Mouse (Mus musculus): ENCODE measurements around the gene Asic1.
"Not testable (repeated sequence)": the region's sequence is repeated elsewhere in the genome, so short reads cannot be mapped to it uniquely, and the experiment has no call there.

Gene Asic1

DNA sequence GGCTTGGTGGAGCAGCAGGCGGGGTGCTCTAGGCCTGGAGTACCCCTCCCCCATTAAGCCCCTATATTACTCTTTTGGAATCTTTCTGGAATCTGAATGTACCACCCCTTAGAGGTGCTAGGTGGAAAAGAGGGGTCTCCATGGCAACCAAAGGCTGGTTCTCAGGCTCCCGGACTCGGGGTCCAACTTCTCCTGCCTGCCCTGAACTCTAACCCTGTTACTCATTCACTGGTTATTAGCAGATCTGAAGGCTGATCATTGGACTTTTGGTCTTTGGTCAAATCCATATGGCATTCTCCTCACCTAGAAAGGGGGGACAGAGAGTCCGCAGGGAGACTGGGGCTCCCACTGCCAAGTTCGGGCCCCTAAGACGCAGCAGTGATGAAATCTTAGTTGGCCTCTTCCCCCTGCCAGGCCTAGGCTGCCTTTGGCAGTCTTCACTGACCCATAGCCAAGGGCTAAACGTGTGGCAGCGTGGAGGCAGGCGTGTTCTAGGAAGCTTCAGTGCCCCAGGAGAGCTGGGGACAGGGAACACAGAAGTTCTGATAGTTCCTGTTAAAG, 48.4 kb downstream of the Asic1 start:
- DNase-seq (ENCODE audit: low read depth, low spot score), result no peak

DNA sequence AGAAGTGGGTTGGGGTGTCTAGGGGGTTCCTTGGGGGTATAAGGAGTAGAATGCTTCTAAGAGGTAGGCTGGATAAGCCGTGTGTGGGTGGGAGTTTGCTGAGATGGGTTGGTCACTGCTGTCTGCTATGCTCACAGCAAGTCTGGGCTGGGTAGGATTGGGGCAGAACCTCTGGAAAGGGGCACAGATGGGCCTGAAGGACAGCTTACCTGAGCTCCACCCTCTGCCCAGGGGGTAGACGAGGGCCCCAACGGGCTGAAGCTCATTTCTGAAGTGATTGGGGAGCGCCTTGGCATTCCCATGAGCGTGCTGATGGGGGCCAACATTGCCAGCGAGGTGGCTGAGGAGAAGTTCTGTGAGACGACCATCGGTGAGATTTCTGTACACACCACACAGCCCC, 49.7 kb downstream of the Asic1 start:
- no peak for DNase-seq (ENCODE audit: low read depth, low spot score)

DNA sequence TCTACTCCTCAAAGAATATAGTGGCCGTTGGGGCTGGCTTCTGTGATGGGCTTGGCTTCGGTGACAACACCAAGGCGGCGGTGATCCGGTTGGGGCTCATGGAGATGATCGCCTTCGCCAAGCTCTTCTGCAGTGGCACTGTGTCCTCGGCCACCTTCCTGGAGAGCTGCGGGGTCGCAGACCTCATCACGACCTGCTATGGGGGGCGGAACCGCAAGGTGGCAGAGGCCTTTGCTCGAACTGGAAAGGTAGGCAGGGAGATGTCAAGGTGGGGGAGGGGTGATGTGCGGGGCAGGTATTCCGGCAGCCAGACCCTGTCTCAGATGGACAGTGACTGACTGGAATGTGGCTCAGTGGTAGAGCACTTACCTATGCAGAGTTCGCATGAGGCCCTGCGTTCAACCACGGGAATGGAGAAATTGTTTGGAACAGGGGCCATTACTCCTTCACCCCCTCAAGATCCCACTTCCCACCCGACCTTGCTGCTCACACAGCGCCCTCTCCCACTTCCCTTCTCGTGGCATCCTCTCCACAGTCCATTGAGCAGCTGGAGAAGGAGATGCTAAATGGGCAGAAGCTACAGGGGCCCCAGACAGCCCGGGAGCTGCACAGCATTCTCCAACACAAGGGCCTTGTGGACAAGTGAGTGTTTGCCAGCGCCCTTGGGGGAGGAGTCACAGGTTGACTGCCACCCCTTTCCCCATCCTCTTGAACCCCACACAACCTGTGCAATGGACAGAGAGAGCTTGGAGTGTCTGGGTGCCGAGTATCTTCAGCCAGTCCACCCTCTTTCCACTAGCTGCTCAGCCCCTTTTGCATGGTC, 52.0 kb downstream of the Asic1 start:
- no peak for DNase-seq (ENCODE audit: low read depth, low spot score)

DNA sequence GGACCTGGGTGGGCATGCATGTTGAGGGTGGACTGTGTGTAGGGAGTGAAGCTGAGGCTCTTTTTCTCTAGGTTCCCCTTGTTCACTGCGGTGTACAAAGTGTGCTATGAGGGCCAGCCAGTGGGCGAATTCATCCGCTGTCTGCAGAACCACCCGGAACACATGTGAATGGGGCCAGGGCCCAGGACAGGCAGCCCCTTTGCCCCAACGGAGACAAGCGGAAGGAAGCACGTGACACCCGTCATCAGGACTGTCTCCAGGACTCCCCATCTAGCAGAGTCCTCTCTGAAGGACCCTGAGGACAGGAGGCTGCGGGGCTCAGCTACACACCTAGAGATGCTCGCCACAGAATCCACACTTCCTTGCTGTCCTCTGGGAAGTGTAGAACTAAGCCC, 52.9 kb downstream of the Asic1 start:
- no peak for DNase-seq (ENCODE audit: low read depth, low spot score)

DNA sequence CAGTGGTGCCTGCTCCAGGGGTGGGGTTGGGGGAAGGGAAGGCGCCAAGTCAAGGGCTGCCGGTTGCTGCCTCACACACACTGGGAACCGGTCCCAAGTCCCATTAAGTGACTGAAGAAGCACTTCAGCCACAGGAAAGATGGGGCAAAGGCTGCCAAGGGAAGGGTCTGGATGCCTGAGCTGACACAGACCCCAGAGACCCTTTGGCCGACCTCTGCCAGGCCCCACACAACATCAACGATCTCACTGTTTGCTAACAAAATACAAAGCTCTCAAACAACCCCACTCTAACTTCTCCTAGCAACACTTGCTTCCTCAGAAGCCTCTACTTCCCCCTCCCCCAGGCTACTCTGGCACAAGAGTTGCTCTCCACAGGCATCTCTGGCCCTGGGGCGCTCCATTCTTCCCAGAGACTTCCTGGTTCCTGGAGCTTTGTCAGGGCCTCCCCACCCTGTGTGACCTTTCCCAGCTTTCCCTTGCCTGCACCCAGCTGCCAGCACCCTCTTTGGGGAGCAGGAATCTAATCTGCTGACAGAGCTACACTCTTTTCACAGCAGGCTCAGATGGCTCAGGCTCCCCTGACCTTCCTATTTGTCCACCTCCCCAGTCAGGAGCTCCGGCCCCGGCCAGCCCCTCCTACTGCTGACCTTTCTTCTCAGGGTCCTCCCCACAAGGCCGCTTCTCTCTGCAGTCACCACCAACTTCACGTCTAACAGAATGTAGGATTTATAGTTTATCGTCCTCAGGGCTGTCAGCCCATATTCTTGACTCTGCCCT, 53.5 kb downstream of the Asic1 start:
- DNase-seq (ENCODE audit: low read depth, low spot score), result peak; percentile 54

DNA sequence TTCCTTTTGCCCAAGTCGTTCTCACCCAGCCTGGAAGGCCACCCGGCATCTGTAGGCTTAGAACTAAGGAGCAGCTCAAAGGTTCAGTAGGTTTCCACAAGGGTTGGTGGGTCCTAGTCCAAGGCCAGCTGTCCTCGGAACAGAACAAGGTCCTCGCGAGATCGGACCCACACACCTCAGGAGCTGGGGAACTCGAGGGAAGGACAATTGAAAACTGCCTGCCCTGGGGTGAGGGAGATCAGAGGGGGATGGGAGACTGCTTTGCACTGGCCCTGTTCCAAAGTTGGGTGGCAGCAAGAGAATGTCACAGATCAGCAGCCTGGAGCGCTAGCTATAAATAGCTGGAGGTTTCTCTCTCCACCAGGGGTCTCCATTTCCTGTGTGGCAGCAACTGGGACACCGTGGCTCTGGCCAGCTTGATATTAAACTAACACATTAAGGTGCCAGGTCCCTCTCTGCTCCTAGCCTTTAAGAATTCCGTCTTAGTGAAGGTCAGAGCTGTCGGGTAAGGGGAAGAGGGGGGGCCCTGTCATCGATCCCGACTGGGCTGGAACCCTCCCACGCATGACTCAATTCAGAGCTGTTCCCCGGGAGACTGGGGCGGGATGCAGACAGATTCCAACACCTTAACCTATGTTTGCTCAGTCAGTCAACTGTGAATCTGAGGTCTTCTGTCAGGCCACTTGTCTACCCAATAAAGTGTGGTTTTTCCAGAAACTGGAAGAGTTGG, 54.3 kb downstream of the Asic1 start:
- peak; percentile 81 for DNase-seq (ENCODE audit: low read depth, low spot score)

DNA sequence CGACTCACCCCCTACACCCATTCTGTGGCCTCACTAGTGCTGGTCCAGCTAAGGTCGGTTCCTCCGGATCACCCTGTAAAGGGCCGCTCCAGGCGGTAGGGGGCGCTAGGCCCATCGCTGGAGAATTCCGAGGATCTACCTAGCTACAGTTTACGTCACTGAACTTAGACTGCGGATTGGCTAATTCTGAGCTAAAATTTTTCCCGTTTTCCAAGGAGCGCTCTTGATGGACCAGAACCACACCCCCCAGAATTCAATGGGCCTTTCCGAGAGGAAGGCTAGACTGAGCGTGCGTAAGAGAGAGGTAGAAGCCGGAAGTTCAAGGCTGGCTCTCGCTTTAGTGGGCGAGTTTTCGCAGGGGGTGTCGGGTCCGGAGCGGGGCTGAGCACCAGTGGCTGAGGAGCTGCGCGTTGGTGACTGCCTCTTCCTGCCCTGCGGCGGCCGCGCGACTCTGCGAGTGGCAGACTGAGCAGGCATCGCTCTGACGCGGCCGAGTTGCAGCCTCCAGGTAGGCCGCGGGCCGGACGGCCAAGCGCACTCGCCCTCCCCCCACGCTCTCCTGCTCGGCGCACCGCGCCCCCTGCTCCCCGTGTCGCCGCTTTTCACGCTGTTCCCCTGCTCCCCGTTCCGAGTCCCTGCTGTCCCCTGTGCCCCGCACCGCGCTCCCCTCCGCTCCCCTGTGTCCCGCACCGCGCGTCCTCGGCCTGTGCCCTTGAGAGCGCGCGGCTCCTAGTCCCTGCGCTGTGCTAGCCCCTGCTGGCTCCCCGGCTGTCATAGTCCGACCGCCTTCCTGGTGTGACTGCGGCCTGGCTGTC, 55.4 kb downstream of the Asic1 start, which contains the start of gene Cox14:
Cox14 (plus strand) TSS at position 278 of the 815 bp plus-strand sequence.
- peak; percentile 100 for DNase-seq (ENCODE audit: low read depth, low spot score)

DNA sequence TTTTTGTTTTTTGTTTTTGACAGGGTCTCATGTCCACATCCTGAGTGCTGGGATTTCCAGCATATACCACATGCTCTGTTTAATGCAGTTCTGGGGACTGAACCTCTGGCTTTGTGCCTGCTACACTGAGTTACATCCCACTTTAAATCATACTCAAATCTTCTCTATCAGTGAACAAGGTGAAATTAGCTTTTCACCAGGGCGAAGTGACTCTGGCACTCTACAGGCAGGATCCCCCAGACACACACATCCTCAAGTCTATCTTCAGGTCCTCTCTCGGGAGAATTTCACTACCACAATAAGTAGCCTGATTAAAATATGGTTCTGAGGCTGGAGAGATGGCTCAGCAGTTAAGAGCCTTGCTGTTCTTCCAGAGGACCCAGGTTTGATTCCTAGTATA, 56.4 kb downstream of the Asic1 start:
- no peak for DNase-seq (ENCODE audit: low read depth, low spot score)

DNA sequence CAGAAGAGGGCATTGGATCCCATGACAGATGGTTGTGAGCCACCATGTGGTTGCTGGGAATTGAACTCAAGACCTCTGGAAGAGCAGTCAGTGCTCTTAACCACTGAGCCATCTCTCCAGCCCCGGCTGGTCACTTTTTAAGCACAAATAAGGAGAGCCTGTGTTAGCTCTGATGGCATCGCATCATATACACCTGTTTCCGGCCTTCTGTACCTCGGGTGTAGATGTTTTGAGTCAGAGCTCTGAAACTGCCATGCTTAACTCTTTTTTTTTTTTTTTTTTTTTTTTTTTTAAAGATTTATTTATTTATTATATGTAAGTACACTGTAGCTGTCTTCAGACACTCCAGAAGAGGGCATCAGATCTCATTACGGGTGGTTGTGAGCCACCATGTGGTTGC, 56.9 kb downstream of the Asic1 start:
- not testable (repeated sequence) for DNase-seq (ENCODE audit: low read depth, low spot score)

DNA sequence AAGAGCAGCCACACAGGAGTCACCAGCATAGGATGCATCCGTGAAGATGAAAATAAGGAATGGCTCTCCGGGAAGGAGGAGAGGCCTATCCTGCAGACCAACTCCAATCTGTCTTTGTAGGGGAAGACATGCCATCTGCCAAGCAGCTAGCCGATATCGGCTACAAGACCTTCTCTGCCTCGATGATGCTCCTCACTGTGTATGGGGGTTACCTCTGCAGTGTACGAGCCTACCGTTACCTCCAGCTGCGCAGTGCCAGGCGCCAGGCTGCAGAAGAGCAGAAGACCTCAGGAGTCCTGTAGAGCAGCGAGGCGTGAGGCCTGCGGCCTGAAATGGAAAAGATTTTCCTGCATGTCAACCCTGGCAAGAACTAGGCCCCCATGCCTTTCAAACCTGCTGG, 57.4 kb downstream of the Asic1 start:
- DNase-seq (ENCODE audit: low read depth, low spot score), result no peak

DNA sequence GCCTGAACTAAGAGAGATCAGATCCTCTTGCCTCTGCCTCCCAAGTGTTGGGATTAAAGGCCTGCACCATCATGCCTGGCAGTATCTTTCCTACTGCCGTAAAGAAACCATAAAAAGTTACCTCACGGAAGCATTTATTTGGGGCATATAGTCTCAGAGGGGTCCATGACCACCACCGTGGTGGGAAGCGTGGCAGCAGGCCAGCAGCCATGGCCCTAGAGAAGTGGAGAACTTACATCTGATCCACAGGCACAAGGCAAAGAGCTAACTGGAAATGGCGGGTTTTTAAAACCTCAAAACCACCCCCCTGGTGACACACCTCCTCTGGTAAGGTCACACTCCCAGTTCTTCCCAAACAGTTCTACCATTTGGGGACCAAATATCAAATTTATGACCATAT, 58.0 kb downstream of the Asic1 start:
- no peak for DNase-seq (ENCODE audit: low read depth, low spot score)

DNA sequence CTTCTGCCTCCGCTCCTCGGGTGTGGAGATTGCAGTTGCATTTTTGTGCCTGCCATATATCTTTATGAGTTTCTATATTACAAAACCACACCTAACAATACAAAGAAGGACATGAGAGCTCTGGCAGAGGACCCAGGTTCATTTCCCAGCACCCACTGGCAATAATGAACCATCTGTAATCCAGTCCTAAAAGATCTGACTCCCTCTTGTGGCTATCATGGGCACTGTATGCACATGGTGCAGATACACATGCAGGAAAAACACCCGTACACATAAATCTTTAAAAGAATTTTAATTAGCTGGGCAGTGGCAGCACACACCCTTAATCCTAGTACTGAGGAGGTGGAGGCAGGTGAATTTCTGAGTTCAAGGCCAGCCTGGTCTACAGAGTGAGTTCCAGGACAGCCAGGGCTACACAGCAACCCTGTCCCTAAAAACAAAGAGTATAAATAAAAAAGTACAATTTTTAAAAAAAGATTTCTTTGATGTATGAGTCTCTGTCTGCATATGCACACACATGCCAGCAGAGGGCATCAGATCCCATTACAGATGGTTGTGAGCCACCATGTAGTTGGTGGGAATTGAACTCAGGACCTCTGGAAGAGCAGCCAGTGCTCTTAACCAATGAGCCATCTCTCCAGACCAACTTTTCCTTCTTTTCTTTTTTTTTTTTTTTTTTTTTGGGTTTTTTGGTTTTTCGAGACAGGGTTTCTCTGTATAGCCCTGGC, 59.1 kb downstream of the Asic1 start:
- peak; percentile 76 for DNase-seq (ENCODE audit: low read depth, low spot score)

DNA sequence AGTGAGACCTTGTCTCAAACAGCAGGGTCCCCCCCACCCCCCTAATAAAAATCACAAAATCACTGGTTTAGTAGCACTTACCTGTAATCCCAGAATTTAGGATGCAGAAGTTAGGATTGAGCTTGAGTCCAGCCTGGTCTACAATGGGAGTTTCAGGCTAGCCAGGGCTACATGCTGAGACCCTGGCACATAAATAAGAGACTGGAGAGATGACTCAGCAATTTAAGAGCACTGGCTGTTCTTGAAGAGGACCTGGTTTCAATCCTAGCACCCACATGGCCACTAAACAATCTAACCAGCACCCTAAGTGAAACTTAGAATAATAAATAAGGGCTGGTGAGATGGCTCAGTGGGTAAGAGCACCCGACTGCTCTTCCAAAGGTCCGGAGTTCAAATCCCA, 61.0 kb downstream of the Asic1 start:
- no peak for DNase-seq (ENCODE audit: low read depth, low spot score)

DNA sequence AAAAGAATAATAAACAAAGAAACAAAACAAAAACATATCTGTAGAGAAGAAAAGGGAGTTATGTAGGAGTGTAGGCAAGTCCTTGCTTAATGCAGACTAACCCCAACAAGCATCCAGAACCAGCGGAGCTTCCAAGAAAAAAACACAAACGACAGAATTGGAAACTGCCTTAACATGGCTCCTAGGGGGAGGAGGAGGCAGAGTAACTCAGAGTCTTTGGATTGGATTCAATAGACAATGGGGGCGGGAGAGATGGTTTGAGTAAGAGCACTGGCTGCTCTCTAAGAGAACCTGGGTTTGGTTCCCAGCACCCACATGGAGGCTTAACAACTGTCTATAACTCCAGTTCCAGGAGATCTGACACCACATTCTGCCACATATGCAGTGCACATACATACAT, 61.5 kb downstream of the Asic1 start:
- peak; percentile 57 for DNase-seq (ENCODE audit: low read depth, low spot score)

DNA sequence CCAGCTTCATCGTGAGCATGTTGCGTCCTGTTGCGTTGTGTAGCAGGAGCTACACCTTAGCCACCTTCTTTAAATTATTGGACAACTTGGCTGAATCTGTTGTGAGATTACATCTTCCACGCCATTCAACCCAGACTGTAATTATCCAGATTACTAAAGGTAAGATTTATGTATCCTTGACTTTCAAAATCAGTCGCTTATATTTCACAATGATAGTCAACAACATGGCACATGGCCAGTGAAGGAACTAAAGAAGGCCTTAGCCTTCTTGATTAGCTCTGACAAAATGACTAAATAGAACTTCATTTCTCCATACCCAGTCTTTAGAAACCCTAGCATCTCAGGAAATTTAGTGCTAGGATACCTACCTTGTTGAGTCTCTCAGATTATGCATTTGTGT, 63.0 kb downstream of the Asic1 start:
- no peak for DNase-seq (ENCODE audit: low read depth, low spot score)

DNA sequence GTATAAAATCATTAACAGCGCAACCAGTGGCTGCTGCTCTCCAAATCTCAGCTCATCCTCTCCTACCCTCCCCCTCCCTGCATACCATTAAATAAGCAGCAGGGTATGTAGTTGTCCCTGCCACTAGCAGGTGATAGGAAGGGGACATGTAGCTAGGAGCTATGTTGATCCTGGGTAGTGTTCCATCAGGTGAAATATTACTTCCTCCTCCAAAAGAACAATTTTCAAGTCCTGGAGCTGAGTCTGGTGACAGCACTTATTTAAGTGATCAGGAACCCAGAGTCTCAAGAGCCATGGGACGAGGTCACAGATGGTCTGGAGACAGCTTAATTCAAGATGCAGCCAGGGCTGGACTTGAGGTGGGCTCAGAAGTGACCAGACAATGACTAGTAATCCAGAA, 65.5 kb downstream of the Asic1 start:
- DNase-seq (ENCODE audit: low read depth, low spot score), result no peak

DNA sequence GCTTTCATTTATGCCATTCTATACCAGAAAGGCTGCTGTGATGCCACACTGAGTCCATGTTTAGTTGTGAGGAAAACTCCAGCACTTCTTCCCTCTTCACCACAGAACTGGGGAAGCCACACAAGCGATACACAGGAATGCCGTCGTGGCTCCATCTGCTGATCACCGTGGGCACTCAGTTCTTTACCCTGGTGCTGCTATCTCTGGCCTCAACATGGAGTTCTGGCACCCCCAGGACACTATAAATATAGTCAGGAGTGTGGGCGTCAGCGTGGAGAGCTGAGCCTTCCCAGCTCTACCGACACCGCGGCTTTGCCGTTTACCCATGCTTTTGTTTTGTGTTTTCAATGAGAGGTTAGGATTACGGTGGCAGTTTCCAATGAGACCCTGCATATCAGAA, 66.5 kb downstream of the Asic1 start:
- no peak for DNase-seq (ENCODE audit: low read depth, low spot score)

DNA sequence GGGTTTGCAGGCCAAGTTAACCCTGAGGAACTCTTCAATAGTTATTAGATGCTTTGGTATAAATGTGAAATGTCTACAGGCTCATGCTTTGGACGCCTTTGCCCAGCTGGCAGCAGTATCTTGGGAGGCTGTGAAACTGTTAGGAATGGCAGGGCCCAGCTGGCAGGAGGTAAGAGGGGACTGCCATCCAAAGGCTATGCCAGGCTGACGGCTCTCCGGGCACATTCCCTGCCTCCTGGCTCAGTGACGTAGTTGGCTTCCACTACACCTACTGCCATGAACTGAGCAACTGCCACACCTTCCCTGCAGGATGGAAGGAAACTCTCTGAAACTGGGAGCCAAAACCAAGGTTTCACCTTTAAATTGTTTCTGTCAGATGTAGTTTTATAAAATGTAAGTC, 70.1 kb downstream of the Asic1 start:
- DNase-seq (ENCODE audit: low read depth, low spot score), result no peak

Measured in R1 (cell line).